Mouse (Mus musculus): ENCODE measurements around the gene Ube2l3. TPM values are rescaled to one million over a fixed set of nuclear protein-coding genes. Genes with fewer than 3 reads are reported as not detected.

Gene Ube2l3
- polyA plus RNA-seq, 1 experiment from 2014 or later: 339 TPM

GRCm38 (mm10) chr16:17121569-17121968 lies 80.9 kb downstream of the Ube2l3 start:
- Histone ChIP-seq H3K4me3 (ENCODE audit: low read length) (no peak overlapping the region), H3K36me3 (ENCODE audit: control insufficient read depth, insufficient read depth, low read length) (peaks cover 6% of the 10 kb centered on the region; the same call in 1 of the 2 replicates), H3K4me1 (replicated peaks; ENCODE audit: control insufficient read depth, insufficient read depth, low read length) (peaks cover 20% of the 10 kb centered on the region), H3K27ac (ENCODE audit: low read length) (no peak overlapping the region), H3K27me3 (ENCODE audit: control insufficient read depth, insufficient read depth, low read depth, low read length) (no peaks in the 10 kb centered on the region), H3K4me2 (ENCODE audit: low read depth, low read length) (no peak overlapping the region), H3K9ac (ENCODE audit: low read length) (no peak overlapping the region), H3K9me3 (ENCODE audit: control insufficient read depth, low read length) (no peaks in the 10 kb centered on the region)
- 71% methylated on average over 14 of the region's 14 CpGs for WGBS
- ATAC-seq (ENCODE audit: low read depth): no peak

- 76% methylated on average over 5 of the region's 5 CpGs for WGBS
- Histone ChIP-seq H3K9ac (ENCODE audit: low read length) (no peak overlapping the region), H3K4me3 (ENCODE audit: low read length) (no peak overlapping the region), H3K27me3 (ENCODE audit: control insufficient read depth, insufficient read depth, low read depth, low read length) (no peaks in the 10 kb centered on the region), H3K4me2 (ENCODE audit: low read depth, low read length) (no peak overlapping the region), H3K27ac (ENCODE audit: low read length) (no peak overlapping the region), H3K9me3 (ENCODE audit: control insufficient read depth, low read length) (no peaks in the 10 kb centered on the region), H3K36me3 (ENCODE audit: control insufficient read depth, insufficient read depth, low read length) (0 out of 2 replicates have a peak, but pooled peaks cover 4% of the 10 kb centered on the region), H3K4me1 (replicated peaks; ENCODE audit: control insufficient read depth, insufficient read depth, low read length) (no peaks in the 10 kb centered on the region)
- ATAC-seq (ENCODE audit: low read depth): no peak
Observed at GRCm38 (mm10) chr16:17117309-17117799, 85.1 kb downstream of the Ube2l3 start.

GRCm38 (mm10) chr16:17110771-17111743 lies 91.4 kb downstream of the Ube2l3 start, which contains the start of gene Ppil2:
TSS of gene Ppil2 (minus strand) at chr16:17111257.
- Histone ChIP-seq H3K36me3 (ENCODE audit: control insufficient read depth, insufficient read depth, low read length) (peaks cover 12% of the 10 kb centered on the region), H3K4me3 (ENCODE audit: low read length) (peak within 1 kb of the TSS; percentile 96)
- 6% methylated on average over 37 of the region's 38 CpGs for WGBS

DNA sequence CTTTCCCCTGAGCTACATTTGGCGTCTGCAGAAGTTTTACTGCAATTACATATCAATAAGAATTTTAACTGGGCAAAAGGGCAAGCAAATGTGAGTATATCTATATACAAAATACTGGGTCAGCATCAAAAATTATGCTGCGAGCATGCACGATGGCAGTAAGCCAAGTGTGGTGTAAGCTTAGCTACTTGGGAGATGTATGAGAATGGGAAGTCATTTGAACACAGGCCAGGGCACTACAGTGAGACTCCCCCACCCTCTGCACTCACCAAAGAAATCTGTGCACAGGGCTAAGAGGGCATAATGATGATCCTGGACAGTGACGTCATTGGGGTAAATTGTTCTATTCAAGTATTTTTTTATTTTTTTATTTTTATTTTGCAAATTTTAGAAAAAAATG lies 97.8 kb downstream of the Ube2l3 start:
- H3K9me3 ChIP-seq (ENCODE audit: control insufficient read depth, low read length): no peaks in the 10 kb centered on the region
- 45% methylated on average over 4 of the region's 4 CpGs for WGBS
- peaks cover 27% of the 10 kb centered on the region for H3K36me3 ChIP-seq (ENCODE audit: control insufficient read depth, insufficient read depth, low read length)
- peaks cover 21% of the 10 kb centered on the region for H3K4me1 ChIP-seq (replicated peaks; ENCODE audit: control insufficient read depth, insufficient read depth, low read length)
- no peak overlapping the region for H3K4me2 ChIP-seq (ENCODE audit: low read depth, low read length)
- no peaks in the 10 kb centered on the region for H3K27me3 ChIP-seq (ENCODE audit: control insufficient read depth, insufficient read depth, low read depth, low read length)
- H3K27ac ChIP-seq (ENCODE audit: low read length): no peak overlapping the region
- no peak overlapping the region for H3K4me3 ChIP-seq (ENCODE audit: low read length)
- no peak overlapping the region for H3K9ac ChIP-seq (ENCODE audit: low read length)
- peak; percentile 85 for ATAC-seq (ENCODE audit: low read depth)

More at GRCm38 (mm10) chr16:17110771-17111743, 91.4 kb downstream of the Ube2l3 start, which contains the start of gene Ppil2:
- peak within 1 kb of the TSS; percentile 49; the same call in 1 of the 2 replicates for H3K27ac ChIP-seq (ENCODE audit: low read length)
- peaks cover 10% of the 10 kb centered on the region for H3K4me1 ChIP-seq (replicated peaks; ENCODE audit: control insufficient read depth, insufficient read depth, low read length)
- no peaks in the 10 kb centered on the region for H3K9me3 ChIP-seq (ENCODE audit: control insufficient read depth, low read length)
- H3K27me3 ChIP-seq (ENCODE audit: control insufficient read depth, insufficient read depth, low read depth, low read length): no peaks in the 10 kb centered on the region
- ATAC-seq (ENCODE audit: low read depth): peak; percentile 85
- H3K9ac ChIP-seq (ENCODE audit: low read length): peak within 1 kb of the TSS; percentile 76
- H3K4me2 ChIP-seq (ENCODE audit: low read depth, low read length): peak within 1 kb of the TSS; percentile 68

GRCm38 (mm10) chr16:17102630-17103220 lies 99.7 kb downstream of the Ube2l3 start:
- Histone ChIP-seq H3K4me1 (replicated peaks; ENCODE audit: control insufficient read depth, insufficient read depth, low read length) (peaks cover 19% of the 10 kb centered on the region), H3K27me3 (ENCODE audit: control insufficient read depth, insufficient read depth, low read depth, low read length) (no peaks in the 10 kb centered on the region), H3K36me3 (ENCODE audit: control insufficient read depth, insufficient read depth, low read length) (peaks cover 35% of the 10 kb centered on the region), H3K4me3 (ENCODE audit: low read length) (no peak overlapping the region), H3K9me3 (ENCODE audit: control insufficient read depth, low read length) (no peaks in the 10 kb centered on the region), H3K4me2 (ENCODE audit: low read depth, low read length) (no peak overlapping the region), H3K9ac (ENCODE audit: low read length) (no peak overlapping the region), H3K27ac (ENCODE audit: low read length) (peak overlapping the region; percentile 25)
- WGBS: 54% methylated on average over 7 of the region's 7 CpGs
- peak; percentile 44 for ATAC-seq (ENCODE audit: low read depth)

MicroRNAs encoded within 50 kb of the gene (microRNA counts, 519-probe panel; counts per million panel counts)
- microRNA mmu-miR-130b (4,014 counts per million, percentile 81 among the panel's probes with 10 or more counts), microRNA mmu-miR-301b (2,924 counts per million, percentile 56 among the panel's probes with 10 or more counts)

Small RNA genes within 50 kb of the gene (microRNA-seq; reads per million reads assigned to microRNA genes)
- gene Mir130b: 4,123 reads per million, percentile 89 among the genes with 10 or more reads in this experiment
- gene Mir301b: 50.6 reads per million, percentile 43 among the genes with 10 or more reads in this experiment

Other genes with a start within 250 kb of the Ube2l3 start
- gene Mapk1, start 219.3 kb downstream of the Ube2l3 start, polyA plus RNA-seq (2015; fragmentation: Nextera tagmentation; extraction: Ambion mirVana): 146 and 150 TPM in 2 replicates
- gene Ypel1, start 133.0 kb downstream of the Ube2l3 start, polyA plus RNA-seq (2015; fragmentation: Nextera tagmentation; extraction: Ambion mirVana): 20.3 and 23.2 TPM in 2 replicates
- gene Ppil2, start 91.4 kb downstream of the Ube2l3 start, polyA plus RNA-seq (2015; fragmentation: Nextera tagmentation; extraction: Ambion mirVana): 143 and 146 TPM in 2 replicates
- 23.8 and 28.7 TPM in 2 replicates for gene 2610318N02Rik, start 77.5 kb downstream of the Ube2l3 start, polyA plus RNA-seq (2015; fragmentation: Nextera tagmentation; extraction: Ambion mirVana)
- gene Sdf2l1, start 70.3 kb downstream of the Ube2l3 start, polyA plus RNA-seq (2015; fragmentation: Nextera tagmentation; extraction: Ambion mirVana): 85.6 and 88.8 TPM in 2 replicates
- gene Ydjc, start 58.0 kb downstream of the Ube2l3 start, polyA plus RNA-seq (2015; fragmentation: Nextera tagmentation; extraction: Ambion mirVana): 6.1 and 6.2 TPM in 2 replicates
- 0.20 and 0.44 TPM in 2 replicates for gene Ccdc116, start 55.4 kb downstream of the Ube2l3 start, polyA plus RNA-seq (2015; fragmentation: Nextera tagmentation; extraction: Ambion mirVana)
- 0.16 and 0.20 TPM in 2 replicates for gene Rimbp3, start 6.0 kb upstream of the Ube2l3 start, polyA plus RNA-seq (2015; fragmentation: Nextera tagmentation; extraction: Ambion mirVana)
- gene Hic2, start 30.9 kb upstream of the Ube2l3 start, polyA plus RNA-seq (2015; fragmentation: Nextera tagmentation; extraction: Ambion mirVana): 4.1 and 4.5 TPM in 2 replicates
- 8.5 and 9.7 TPM in 2 replicates for gene Tmem191c, start 73.4 kb upstream of the Ube2l3 start, polyA plus RNA-seq (2015; fragmentation: Nextera tagmentation; extraction: Ambion mirVana)
- gene Serpind1, start 128.7 kb upstream of the Ube2l3 start, polyA plus RNA-seq (2015; fragmentation: Nextera tagmentation; extraction: Ambion mirVana): 0.70 and 3.3 TPM in 2 replicates
- 15.1 and 15.3 TPM in 2 replicates for gene Snap29, start 203.3 kb upstream of the Ube2l3 start, polyA plus RNA-seq (2015; fragmentation: Nextera tagmentation; extraction: Ambion mirVana)
- gene Pi4ka, start 203.7 kb upstream of the Ube2l3 start, polyA plus RNA-seq (2015; fragmentation: Nextera tagmentation; extraction: Ambion mirVana): 26.6 and 28.0 TPM in 2 replicates
- 56.7 and 60.4 TPM in 2 replicates for gene Crkl, start 249.3 kb upstream of the Ube2l3 start, polyA plus RNA-seq (2015; fragmentation: Nextera tagmentation; extraction: Ambion mirVana)